Mouse (Mus musculus): Measurements from ENCODE around the gene Rbm7.

DNA sequence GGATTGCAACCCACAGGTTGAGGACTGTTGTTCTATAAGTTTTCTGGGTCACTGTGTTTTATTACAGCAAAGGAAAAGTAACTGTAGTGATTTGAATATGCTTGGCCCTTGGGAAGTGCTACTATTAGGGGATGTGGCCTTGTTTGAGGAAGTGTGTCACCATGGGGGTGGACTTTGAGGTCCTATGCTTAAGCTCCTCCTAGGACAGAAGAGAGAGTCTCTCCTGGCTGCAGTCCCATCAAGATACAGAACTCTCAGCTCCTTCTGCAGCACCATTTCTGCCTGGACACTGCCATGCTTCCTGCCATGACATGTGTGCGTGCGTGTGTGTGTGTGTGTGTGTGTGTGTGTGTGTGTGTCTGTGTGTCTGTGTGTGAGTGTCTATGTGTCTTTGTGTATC is 37.6 kb upstream of the Rbm7 start:
- TF ChIP-seq CTCF (IDR thresholded peaks at IDR 0.05; ENCODE audit: control insufficient read depth, insufficient read depth, insufficient replicate concordance, low read depth, low read length) (no peak), POLR2A (IDR thresholded peaks at IDR 0.05; ENCODE audit: control insufficient read depth, low read depth, low read length) (no peak)

All from testis, adult 2 months (tissue).